8 mouse cellular contexts compared by ENCODE assay signal in genomic region chr6:99204780-99205586, GRCm38 (mm10).
DNase-seq lines count a peak whose midpoint lies in the region; ATAC-seq and TF ChIP-seq lines count a peak whose summit lies in the region.
"Had no signal": no experiment of that assay in that cellular context is flagged by ENCODE, and none has a peak within 500 bp of the region (broad histone marks: within the 10 kb centered on the region; RNA-seq: fewer than 3 reads in every experiment).

No protein-coding gene starts in this region.

- peak overlapping the region; percentile 90 for H3K27ac ChIP-seq in spleen, adult 2 months (ENCODE audit: insufficient read depth, low read length)
- H3K27ac ChIP-seq in forebrain, embryonic 12.5 days = peak overlapping the region; percentile 78
- H3K27ac ChIP-seq in liver, embryonic 16.5 days (ENCODE audit: low read length) = peak overlapping the region; percentile 66
- no peak overlapping the region for H3K27ac ChIP-seq in cerebellum, adult 2 months (ENCODE audit: insufficient read depth, low read length)

- H3K4me3 ChIP-seq in spleen, adult 2 months (ENCODE audit: extremely low read depth, insufficient read depth, insufficient read length) = no peak overlapping the region
- H3K4me3 ChIP-seq in forebrain, embryonic 12.5 days (replicated peaks) = 0 out of 2 replicates have a peak overlapping the region, but pooled peaks have one; percentile 1
- H3K4me3 ChIP-seq in liver, embryonic 16.5 days (ENCODE audit: low read depth, low read length) = peak overlapping the region; percentile 2; the same call in 1 of the 2 replicates
- no peak overlapping the region for H3K4me3 ChIP-seq in cerebellum, adult 2 months (replicated peaks; ENCODE audit: insufficient read depth, low read depth, low read length)

- no peaks in the 10 kb centered on the region for H3K27me3 ChIP-seq in spleen, adult 2 months (ENCODE audit: control insufficient read depth, insufficient read depth, low read length)
- peaks cover 11% of the 10 kb centered on the region for H3K27me3 ChIP-seq in forebrain, embryonic 12.5 days
- H3K27me3 ChIP-seq in liver, embryonic 16.5 days (ENCODE audit: control insufficient read depth, insufficient read depth, low read depth, low read length) = no peaks in the 10 kb centered on the region
- H3K27me3 ChIP-seq in cerebellum, adult 2 months (ENCODE audit: control insufficient read depth, insufficient read depth, low read length) = no peaks in the 10 kb centered on the region

- H3K36me3 ChIP-seq in spleen, adult 2 months (ENCODE audit: control insufficient read depth, insufficient read depth, low read length) = 0 out of 2 replicates have a peak, but pooled peaks cover 1% of the 10 kb centered on the region
- H3K36me3 ChIP-seq in forebrain, embryonic 12.5 days (replicated peaks) = no peaks in the 10 kb centered on the region
- H3K36me3 ChIP-seq in liver, embryonic 16.5 days (ENCODE audit: control insufficient read depth, insufficient read depth) = no peaks in the 10 kb centered on the region

- H3K9me3 ChIP-seq in forebrain, embryonic 12.5 days = no peaks in the 10 kb centered on the region
- H3K9me3 ChIP-seq in liver, embryonic 16.5 days (replicated peaks; ENCODE audit: control insufficient read depth, low read length) = no peaks in the 10 kb centered on the region

- H3K4me2 ChIP-seq in forebrain, embryonic 12.5 days = peak overlapping the region; percentile 50
- H3K4me2 ChIP-seq in liver, embryonic 16.5 days (ENCODE audit: low read depth, low read length) = peak overlapping the region; percentile 48

- DNase-seq in spleen, adult 2 months (ENCODE audit: low read depth in 1 of 2, low spot score in 2 of 2) = peak in 1 of 2 experiments; percentile 47
- DNase-seq in spleen, postnatal 4 days (ENCODE audit: low spot score in 2 of 2) = no peak
- no peak for DNase-seq in cerebellum, adult 2 months
- DNase-seq in cerebellum, postnatal 4 days (ENCODE audit: low spot score in 2 of 2) = no peak
- no peak for DNase-seq in lung, postnatal 36 days
- DNase-seq: cerebellum, adult 11 months had no signal

- WGBS in spleen, adult 2 months = 51% methylated on average over 7 of the region's 7 CpGs
- 4% methylated on average over 7 of the region's 7 CpGs for WGBS in forebrain, embryonic 12.5 days
- WGBS in liver, embryonic 16.5 days (ENCODE audit: insufficient replicate concordance) = 5% methylated on average over 7 of the region's 7 CpGs
- 91% methylated on average over 7 of the region's 7 CpGs for WGBS in cerebellum, adult 2 months

- TF ChIP-seq CTCF in spleen, adult 2 months (IDR thresholded peaks at IDR 0.05; ENCODE audit: extremely low read depth, insufficient read depth, insufficient read length, insufficient replicate concordance) = no peak
- TF ChIP-seq CTCF in cerebellum, adult 2 months (IDR thresholded peaks at IDR 0.05; ENCODE audit: borderline replicate concordance, insufficient read depth, low read depth, low read length) = no peak

- ATAC-seq in forebrain, embryonic 12.5 days (ENCODE audit: low FRiP score) = no peak
- ATAC-seq in liver, embryonic 16.5 days (ENCODE audit: low read depth) = no peak

- 0 out of 2 replicates have a peak overlapping the region, but pooled peaks have one; percentile 1 for H3K9ac ChIP-seq in forebrain, embryonic 12.5 days
- no peak overlapping the region for H3K9ac ChIP-seq in liver, embryonic 16.5 days (ENCODE audit: low read depth, low read length)

- H3K4me1 ChIP-seq in spleen, adult 2 months (ENCODE audit: control insufficient read depth, insufficient read depth, insufficient read length) = peaks cover 22% of the 10 kb centered on the region; the same call in 1 of the 2 replicates
- H3K4me1 ChIP-seq in forebrain, embryonic 12.5 days = peaks cover 72% of the 10 kb centered on the region
- H3K4me1 ChIP-seq in liver, embryonic 16.5 days (ENCODE audit: control insufficient read depth, low read depth, low read length) = peaks cover 21% of the 10 kb centered on the region
- H3K4me1 ChIP-seq in cerebellum, adult 2 months (ENCODE audit: control insufficient read depth, insufficient read depth, low read length) = peaks cover 2% of the 10 kb centered on the region; the same call in 1 of the 2 replicates

- TF ChIP-seq POLR2A in spleen, adult 2 months (IDR thresholded peaks at IDR 0.05; ENCODE audit: low read depth, low read length) = no peak
- TF ChIP-seq POLR2A in cerebellum, adult 2 months (IDR thresholded peaks at IDR 0.05; ENCODE audit: borderline replicate concordance, insufficient read depth, low read length) = no peak

Comparison
In these comparisons a context has a peak if more than half of its experiments do, and no peak if none do; other contexts are left out.
1. H3K4me3 ChIP-seq: peak in forebrain, embryonic 12.5 days (single experiment) and liver, embryonic 16.5 days (single experiment); none in spleen, adult 2 months (single experiment) and cerebellum, adult 2 months (single experiment).